Mouse (Mus musculus): ENCODE data around the gene Itgb5. TPM values are rescaled to one million over a fixed set of nuclear protein-coding genes. Genes with fewer than 3 reads are reported as not detected.

Itgb5 gene
- polyA plus RNA-seq, 1 experiment from 2014 or later, result 26.0 TPM

DNA sequence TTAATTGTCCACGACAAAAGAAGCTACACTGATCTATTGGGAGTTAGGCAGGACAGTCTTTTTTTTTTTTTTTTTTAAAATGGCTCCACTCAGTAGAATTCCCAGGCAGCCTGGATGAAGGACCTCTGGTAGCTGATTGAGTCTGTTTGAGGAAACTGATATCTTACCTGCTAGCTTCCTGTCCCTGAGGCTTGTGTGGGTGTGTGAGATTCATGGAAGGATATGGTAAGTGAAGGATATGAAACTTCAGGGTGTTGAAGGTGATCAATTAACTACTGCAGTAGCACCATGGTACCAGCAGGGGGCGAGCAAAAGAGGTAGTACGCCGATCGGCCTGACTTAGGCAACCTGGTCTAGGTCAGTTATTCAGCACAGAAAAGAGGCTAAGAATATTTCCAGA lies 166.6 kb downstream of the Itgb5 start:
- no peaks in the 10 kb centered on the region for H3K9me3 ChIP-seq (ENCODE audit: control insufficient read depth, low read length)
- no peaks in the 10 kb centered on the region; the same call in 1 of the 2 replicates for H3K4me1 ChIP-seq (replicated peaks; ENCODE audit: control insufficient read depth, insufficient read depth)
- H3K9ac ChIP-seq (ENCODE audit: low read length), result no peak overlapping the region
- no peak overlapping the region for H3K4me3 ChIP-seq (ENCODE audit: low read depth, low read length)
- H3K4me2 ChIP-seq (replicated peaks; ENCODE audit: low read depth), result no peak overlapping the region
- H3K27me3 ChIP-seq (ENCODE audit: control insufficient read depth, insufficient read depth, low read length), result no peaks in the 10 kb centered on the region
- H3K27ac ChIP-seq (replicated peaks), result no peak overlapping the region
- H3K36me3 ChIP-seq (ENCODE audit: control insufficient read depth, insufficient read depth, low read length), result no peaks in the 10 kb centered on the region
- DNase-seq (ENCODE audit: low spot score) (peak; percentile 73), ATAC-seq (ENCODE audit: low FRiP score, low TSS enrichment) (no peak)
- WGBS, result 4% methylated on average over 5 of the region's 5 CpGs
- TF ChIP-seq EP300 (optimal IDR thresholded peaks at IDR 0.05) (no peak), CTCF (IDR thresholded peaks at IDR 0.05; ENCODE audit: low read depth) (peak; percentile 94)

DNA sequence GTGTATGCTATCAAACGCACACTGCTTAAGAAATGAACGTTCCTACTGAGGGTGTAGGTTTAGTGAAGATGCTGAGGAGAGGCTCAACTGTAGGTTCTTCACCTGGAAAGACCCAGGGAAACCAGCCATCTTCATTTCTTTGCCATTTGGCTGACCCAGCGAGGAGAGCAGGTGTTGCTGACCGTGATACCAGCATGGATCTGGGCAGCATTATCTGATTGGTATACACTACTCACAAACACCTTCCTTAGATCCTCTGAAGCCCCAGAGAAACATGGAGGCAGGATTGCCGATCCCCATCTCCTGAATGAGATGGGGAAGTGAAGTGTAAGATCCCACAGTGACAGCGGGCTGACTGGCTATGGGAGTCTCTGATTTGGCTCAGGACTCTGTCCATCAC lies 168.5 kb downstream of the Itgb5 start:
- H3K9me3 ChIP-seq (ENCODE audit: control insufficient read depth, low read length), result no peaks in the 10 kb centered on the region
- H3K4me3 ChIP-seq (ENCODE audit: low read depth, low read length), result no peak overlapping the region
- no peaks in the 10 kb centered on the region for H3K27me3 ChIP-seq (ENCODE audit: control insufficient read depth, insufficient read depth, low read length)
- H3K9ac ChIP-seq (ENCODE audit: low read length), result no peak overlapping the region
- H3K27ac ChIP-seq (replicated peaks), result no peak overlapping the region
- 80% methylated on average over 6 of the region's 6 CpGs for WGBS
- H3K4me2 ChIP-seq (replicated peaks; ENCODE audit: low read depth), result no peak overlapping the region
- no peaks in the 10 kb centered on the region; the same call in 1 of the 2 replicates for H3K4me1 ChIP-seq (replicated peaks; ENCODE audit: control insufficient read depth, insufficient read depth)
- ATAC-seq (ENCODE audit: low FRiP score, low TSS enrichment) (no peak), DNase-seq (ENCODE audit: low spot score) (no peak)
- no peaks in the 10 kb centered on the region for H3K36me3 ChIP-seq (ENCODE audit: control insufficient read depth, insufficient read depth, low read length)
- TF ChIP-seq CTCF (IDR thresholded peaks at IDR 0.05; ENCODE audit: low read depth) (no peak), EP300 (optimal IDR thresholded peaks at IDR 0.05) (no peak)

Other genes starting within 250 kb of the Itgb5 start
- 8.5 and 9.1 TPM in 2 replicates for gene Heg1, start 145.3 kb upstream of the Itgb5 start, polyA plus RNA-seq (2015; fragmentation: Nextera tagmentation; extraction: Ambion mirVana)
- 8.7 and 10.6 TPM in 2 replicates for gene Muc13, start 35.6 kb upstream of the Itgb5 start, polyA plus RNA-seq (2015; fragmentation: Nextera tagmentation; extraction: Ambion mirVana)
- gene Umps, start 137.4 kb downstream of the Itgb5 start, polyA plus RNA-seq (2015; fragmentation: Nextera tagmentation; extraction: Ambion mirVana), result 24.0 and 26.4 TPM in 2 replicates